Mouse (Mus musculus) cerebellum, adult 2 months (tissue): Measurements from ENCODE around the gene Arid5b.

Experiments used
- CTCF ChIP-seq: fragments of 200-500 bp; IDR thresholded peaks from 2 replicates; pipeline ENCODE4 v1.5.1; 2011; ENCODE audit warnings: low read depth, mild to moderate bottlenecking, control low read depth, low read length, moderate library complexity, borderline replicate concordance; ENCODE audit not compliant: insufficient read depth
- POLR2A ChIP-seq: fragments of 200-500 bp; IDR thresholded peaks from 2 replicates; pipeline ENCODE4 v1.6.1; 2011; ENCODE audit warnings: low read length, control low read depth, borderline replicate concordance; ENCODE audit not compliant: insufficient read depth

DNA sequence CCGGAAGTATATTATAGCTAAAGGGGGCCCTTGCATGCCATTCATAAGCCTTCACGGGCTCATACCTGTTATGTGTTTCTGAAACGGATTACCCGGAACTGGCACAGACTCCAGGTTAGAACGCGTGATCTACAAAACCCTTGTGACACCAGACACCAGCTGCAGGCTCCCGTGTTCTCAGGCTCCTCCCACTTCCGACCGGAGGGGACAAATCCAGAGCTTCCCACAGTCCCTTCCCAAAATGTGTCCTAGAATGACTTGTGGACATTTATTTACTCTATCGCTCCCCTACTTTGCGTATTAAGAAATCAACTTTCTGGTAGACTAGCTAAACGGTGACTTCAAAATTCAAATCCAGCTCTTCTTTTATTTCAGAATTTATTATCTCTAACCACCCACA, 204.2 kb downstream of the Arid5b start:
- TF ChIP-seq CTCF (no peak), POLR2A (no peak)
